Mouse (Mus musculus) CH12.LX (cell line): ENCODE data around the gene Rad1.

Source experiments
- CTCF ChIP-seq, 2 experiments: IDR thresholded peaks in 1 of 2; conservative IDR thresholded peaks in 1 of 2; 2 replicates each; pipeline ENCODE4 v1.5.1; 2011 to 2012; ENCODE audit warnings: low read depth in 2 of 2, low read length in 2 of 2, improper control_type of control experiment in 1 of 2, inconsistent platforms in 1 of 2, mild to moderate bottlenecking in 1 of 2, moderate library complexity in 1 of 2
- EP300 ChIP-seq: IDR thresholded peaks from 2 replicates; pipeline ENCODE4 v1.6.1; 2011; ENCODE audit warnings: low read length, improper control_type of control experiment
- ETS1 ChIP-seq: conservative IDR thresholded peaks from 2 replicates; pipeline ENCODE4 v1.6.1; 2012; ENCODE audit warnings: low read depth, mild to moderate bottlenecking, inconsistent platforms, low read length, improper control_type of control experiment, moderate library complexity
- MAFK ChIP-seq: IDR thresholded peaks from 2 replicates; pipeline ENCODE4 v1.6.1; 2011; ENCODE audit warnings: low read length, improper control_type of control experiment; ENCODE audit not compliant: insufficient replicate concordance
- MYC ChIP-seq: IDR thresholded peaks from 2 replicates; pipeline ENCODE4 v1.6.1; 2011; ENCODE audit warnings: low read depth, mild to moderate bottlenecking, improper control_type of control experiment, low read length
- POLR2A ChIP-seq: IDR thresholded peaks from 2 replicates; pipeline ENCODE4 v1.6.1; 2011; ENCODE audit warnings: low read depth, mild to moderate bottlenecking, improper control_type of control experiment, low read length
- RAD21 ChIP-seq: IDR thresholded peaks from 2 replicates; pipeline ENCODE4 v1.6.1; 2011; ENCODE audit warnings: low read depth, mild to moderate bottlenecking, low read length, improper control_type of control experiment, moderate library complexity

GRCm38 (mm10) chr15:10469641-10470150 is 16.1 kb upstream of the Rad1 start:
- no peak for TF ChIP-seq MAFK
- no peak for TF ChIP-seq POLR2A
- TF ChIP-seq CTCF (conservative IDR thresholded peaks at IDR 0.05 in 1 of 2, IDR thresholded peaks at IDR 0.05 in 1 of 2; ENCODE audit: low read depth in 2 of 2, low read length in 2 of 2), result no peak
- TF ChIP-seq EP300, result no peak
- no peak for TF ChIP-seq MYC
- TF ChIP-seq RAD21, result no peak
- no peak for TF ChIP-seq ETS1
